In genomic region chr9:21367357-21368111, GRCm38 (mm10) we compare ENCODE assay signal across 8 mouse cellular contexts. TPM values are rescaled to one million over a fixed set of nuclear protein-coding genes. Genes with fewer than 3 reads are reported as not detected.
DNase-seq lines count a peak whose midpoint lies in the region; ATAC-seq and TF ChIP-seq lines count a peak whose summit lies in the region.

Gene Ilf3, plus strand, starts transcription at chr9:21367871.

- DNase-seq in c-Kit-positive CD71-positive TER-119-positive erythroid progenitor cells, embryonic 14.5 days (ENCODE audit: low spot score), result peak; percentile 100
- DNase-seq in heart, postnatal 0 days (ENCODE audit: low spot score), result peak; percentile 100
- peak; percentile 100 for DNase-seq in kidney, postnatal 4 days

- TF ChIP-seq POLR2A in testis, adult 2 months (IDR thresholded peaks at IDR 0.05; ENCODE audit: control insufficient read depth, low read depth, low read length), result peak; percentile 91; the same call in 1 of the 2 replicates

- peak; percentile 80; the same call in 1 of the 2 replicates for TF ChIP-seq EP300 in heart, postnatal 0 days (IDR thresholded peaks at IDR 0.05; ENCODE audit: low read depth)

- no peaks in the 10 kb centered on the region for H3K9me3 ChIP-seq in E14TG2a.4 (ENCODE audit: low read length)
- H3K9me3 ChIP-seq in forebrain, embryonic 12.5 days, result no peaks in the 10 kb centered on the region
- H3K9me3 ChIP-seq in heart, postnatal 0 days (replicated peaks; ENCODE audit: control insufficient read depth, low read length), result no peaks in the 10 kb centered on the region
- H3K9me3 ChIP-seq in liver, embryonic 16.5 days (replicated peaks; ENCODE audit: control insufficient read depth, low read length), result no peaks in the 10 kb centered on the region
- H3K9me3 ChIP-seq in neural tube, embryonic 13.5 days, result no peaks in the 10 kb centered on the region

- TF ChIP-seq CTCF in E14TG2a.4 (conservative IDR thresholded peaks at IDR 0.05; ENCODE audit: low read length), result no peak
- TF ChIP-seq CTCF in heart, postnatal 0 days (IDR thresholded peaks at IDR 0.05; ENCODE audit: low read depth), result no peak
- no peak for TF ChIP-seq CTCF in testis, adult 2 months (IDR thresholded peaks at IDR 0.05; ENCODE audit: control insufficient read depth, insufficient read depth, insufficient replicate concordance, low read depth, low read length)

- under 1% methylated on average over 66 of the region's 66 CpGs for WGBS in forebrain, embryonic 12.5 days
- under 1% methylated on average over 60 of the region's 66 CpGs for WGBS in heart, postnatal 0 days
- WGBS in liver, embryonic 16.5 days (ENCODE audit: insufficient replicate concordance), result under 1% methylated on average over 55 of the region's 66 CpGs
- WGBS in neural tube, embryonic 13.5 days, result under 1% methylated on average over 57 of the region's 66 CpGs

- H3K4me2 ChIP-seq in forebrain, embryonic 12.5 days, result peak within 1 kb of the TSS; percentile 84
- H3K4me2 ChIP-seq in heart, postnatal 0 days (ENCODE audit: low read depth, low read length), result peak within 1 kb of the TSS; percentile 80
- peak within 1 kb of the TSS; percentile 93 for H3K4me2 ChIP-seq in liver, embryonic 16.5 days (ENCODE audit: low read depth, low read length)
- H3K4me2 ChIP-seq in neural tube, embryonic 13.5 days, result peak within 1 kb of the TSS; percentile 81

- H3K36me3 ChIP-seq in E14TG2a.4 (ENCODE audit: insufficient read depth, low read length), result peaks cover 30% of the 10 kb centered on the region
- peaks cover 14% of the 10 kb centered on the region for H3K36me3 ChIP-seq in forebrain, embryonic 12.5 days (replicated peaks)
- no peaks in the 10 kb centered on the region for H3K36me3 ChIP-seq in heart, postnatal 0 days (replicated peaks; ENCODE audit: control insufficient read depth, insufficient read depth, low read length)
- H3K36me3 ChIP-seq in liver, embryonic 16.5 days (ENCODE audit: control insufficient read depth, insufficient read depth), result no peaks in the 10 kb centered on the region
- peaks cover 7% of the 10 kb centered on the region; the same call in 1 of the 2 replicates for H3K36me3 ChIP-seq in neural tube, embryonic 13.5 days
- no peaks in the 10 kb centered on the region; the same call in none of the 2 replicates for H3K36me3 ChIP-seq in testis, adult 2 months (ENCODE audit: control insufficient read depth, insufficient read depth, low read length)

- peaks cover 50% of the 10 kb centered on the region for H3K4me1 ChIP-seq in E14TG2a.4 (replicated peaks; ENCODE audit: low read depth, low read length)
- H3K4me1 ChIP-seq in forebrain, embryonic 12.5 days, result peaks cover 29% of the 10 kb centered on the region
- H3K4me1 ChIP-seq in heart, postnatal 0 days (ENCODE audit: control insufficient read depth, insufficient read depth), result peaks cover 13% of the 10 kb centered on the region
- H3K4me1 ChIP-seq in liver, embryonic 16.5 days (ENCODE audit: control insufficient read depth, low read depth, low read length), result peaks cover 19% of the 10 kb centered on the region
- H3K4me1 ChIP-seq in neural tube, embryonic 13.5 days (replicated peaks), result peaks cover 38% of the 10 kb centered on the region
- peaks cover 13% of the 10 kb centered on the region for H3K4me1 ChIP-seq in testis, adult 2 months (ENCODE audit: control insufficient read depth, insufficient read depth, low read length)

- peaks cover 7% of the 10 kb centered on the region; the same call in 1 of the 2 replicates for H3K27me3 ChIP-seq in E14TG2a.4 (ENCODE audit: insufficient read depth, low read length)
- peaks cover 4% of the 10 kb centered on the region; the same call in 1 of the 2 replicates for H3K27me3 ChIP-seq in forebrain, embryonic 12.5 days
- no peaks in the 10 kb centered on the region for H3K27me3 ChIP-seq in heart, postnatal 0 days (ENCODE audit: control insufficient read depth, insufficient read depth, low read length)
- no peaks in the 10 kb centered on the region; the same call in 1 of the 2 replicates for H3K27me3 ChIP-seq in liver, embryonic 16.5 days (ENCODE audit: control insufficient read depth, insufficient read depth, low read depth, low read length)
- 0 out of 2 replicates have a peak, but pooled peaks cover 5% of the 10 kb centered on the region for H3K27me3 ChIP-seq in neural tube, embryonic 13.5 days
- no peaks in the 10 kb centered on the region for H3K27me3 ChIP-seq in testis, adult 2 months (ENCODE audit: control insufficient read depth, insufficient read depth, low read length)

- H3K4me3 ChIP-seq in E14TG2a.4 (replicated peaks; ENCODE audit: low read length), result peak within 1 kb of the TSS; percentile 96
- peak within 1 kb of the TSS; percentile 70 for H3K4me3 ChIP-seq in forebrain, embryonic 12.5 days (replicated peaks)
- peak within 1 kb of the TSS; percentile 90 for H3K4me3 ChIP-seq in heart, postnatal 0 days (ENCODE audit: low read depth, low read length)
- peak within 1 kb of the TSS; percentile 81 for H3K4me3 ChIP-seq in liver, embryonic 16.5 days (ENCODE audit: low read depth, low read length)
- H3K4me3 ChIP-seq in neural tube, embryonic 13.5 days, result peak within 1 kb of the TSS; percentile 88
- peak within 1 kb of the TSS; percentile 90 for H3K4me3 ChIP-seq in testis, adult 2 months (ENCODE audit: control insufficient read depth, low read depth, low read length)

- peak within 1 kb of the TSS; percentile 89 for H3K27ac ChIP-seq in forebrain, embryonic 12.5 days
- peak within 1 kb of the TSS; percentile 86 for H3K27ac ChIP-seq in heart, postnatal 0 days (ENCODE audit: low read depth)
- peak within 1 kb of the TSS; percentile 96 for H3K27ac ChIP-seq in liver, embryonic 16.5 days (ENCODE audit: low read length)
- peak within 1 kb of the TSS; percentile 93 for H3K27ac ChIP-seq in neural tube, embryonic 13.5 days (replicated peaks)
- peak within 1 kb of the TSS; percentile 98 for H3K27ac ChIP-seq in testis, adult 2 months (ENCODE audit: control insufficient read depth, insufficient read depth, low read depth, low read length)

- H3K9ac ChIP-seq in forebrain, embryonic 12.5 days, result peak within 1 kb of the TSS; percentile 79
- peak within 1 kb of the TSS; percentile 70 for H3K9ac ChIP-seq in heart, postnatal 0 days (replicated peaks; ENCODE audit: low read depth, low read length)
- peak within 1 kb of the TSS; percentile 65 for H3K9ac ChIP-seq in liver, embryonic 16.5 days (ENCODE audit: low read depth, low read length)
- peak within 1 kb of the TSS; percentile 85 for H3K9ac ChIP-seq in neural tube, embryonic 13.5 days

- ATAC-seq in forebrain, embryonic 12.5 days (ENCODE audit: low FRiP score), result peak; percentile 91
- peak; percentile 93 for ATAC-seq in heart, postnatal 0 days (ENCODE audit: insufficient read depth, low read depth)
- peak; percentile 89 for ATAC-seq in liver, embryonic 16.5 days (ENCODE audit: low read depth)
- ATAC-seq in neural tube, embryonic 13.5 days (ENCODE audit: low read depth), result peak; percentile 93

RNA-seq across cellular contexts. Expression of gene Ilf3, which starts in this region (rescaled TPM):
- 335 and 363 TPM in 2 replicates for polyA plus RNA-seq in forebrain, embryonic 12.5 days (2016; fragmentation: Nextera tagmentation; extraction: Ambion mirVana)
- total RNA-seq in heart, postnatal 0 days (2014; rRNA removed; ENCODE audit: low replicate concordance), result 34.7 and 37.3 TPM in 2 replicates
- polyA plus RNA-seq in heart, postnatal 0 days (2015; fragmentation: Nextera tagmentation; extraction: Ambion mirVana), result 53.6 and 58.4 TPM in 2 replicates
- 34.9 and 37.2 TPM in 2 replicates for polyA plus RNA-seq in liver, embryonic 16.5 days (2015; fragmentation: Nextera tagmentation; extraction: Ambion mirVana)
- 226 and 229 TPM in 2 replicates for polyA plus RNA-seq in neural tube, embryonic 13.5 days (2015; fragmentation: Nextera tagmentation; extraction: Ambion mirVana)
- polyA plus RNA-seq in testis, adult 2 months (2012; rRNA removed), result 81.9 and 82.1 TPM in 2 replicates

Comparison
In these comparisons a context has a peak if more than half of its experiments do, and no peak if none do; other contexts are left out.
1. Peak in every context shown above with its lines: DNase-seq, ATAC-seq, H3K4me3 ChIP-seq and H3K27ac ChIP-seq.